Mouse (Mus musculus) heart, embryonic 15.5 days (tissue): ENCODE measurements around the gene Ak5. TPM values are rescaled to one million over a fixed set of nuclear protein-coding genes. Genes with fewer than 3 reads are reported as not detected.

Source experiments
- ATAC-seq: fragments of 200-750 bp; cut with Nextera tagmentation; replicated peaks from 2 replicates; pipeline ENCODE4 v1.8.0; 2017; ENCODE audit warnings: low read depth, moderate TSS enrichment; ENCODE audit not compliant: insufficient number of reproducible peaks, insufficient read depth, low FRiP score
- H3K27ac ChIP-seq: fragments of 300-500 bp; sonication (generic); 2 replicates; pipeline ENCODE4 v1.5.1; 2015; ENCODE audit warnings: mild to moderate bottlenecking, inconsistent platforms
- H3K27me3 ChIP-seq: fragments of 300-500 bp; sonication (generic); 2 replicates; pipeline ENCODE4 v1.6.1; 2015; ENCODE audit warnings: inconsistent platforms
- H3K36me3 ChIP-seq: fragments of 300-500 bp; sonication (generic); 2 replicates; pipeline ENCODE4 v1.6.1; 2015; ENCODE audit warnings: mild to moderate bottlenecking, inconsistent platforms
- H3K4me1 ChIP-seq: fragments of 300-500 bp; sonication (generic); replicated peaks from 2 replicates; pipeline ENCODE4 v1.6.1; 2015; ENCODE audit warnings: inconsistent platforms
- H3K4me2 ChIP-seq: fragments of 300-500 bp; sonication (generic); 2 replicates; pipeline ENCODE4 v1.6.1; 2015; ENCODE audit warnings: inconsistent platforms, mild to moderate bottlenecking, moderate library complexity
- H3K4me3 ChIP-seq: fragments of 300-500 bp; sonication (generic); 2 replicates; pipeline ENCODE4 v1.5.1; 2015; ENCODE audit warnings: mild to moderate bottlenecking, inconsistent platforms
- H3K9ac ChIP-seq: fragments of 300-500 bp; sonication (generic); 2 replicates; pipeline ENCODE4 v1.6.1; 2015; ENCODE audit warnings: mild to moderate bottlenecking, inconsistent platforms
- H3K9me3 ChIP-seq: fragments of 300-500 bp; sonication (generic); replicated peaks from 2 replicates; pipeline ENCODE4 v1.6.1; 2016; ENCODE audit warnings: inconsistent platforms
- WGBS: fragments of 180-500 bp; shearing (Covaris S2); methylation state at CpG from one replicate; pipeline ENCODE4 v1.1.7; 2015; ENCODE audit warnings: mixed read lengths; 5-methylcytosine and 5-hydroxymethylcytosine counted together
- polyA plus RNA-seq: library from polyadenylated mRNA; unstranded; fragments of >200 nt; fragmentation: Nextera tagmentation; extraction: Ambion mirVana; gene quantifications from 2 replicates; pipeline ENCODE4 v1.2.1, GENCODE M21; 2015

The Ak5 gene
- polyA plus RNA-seq, 1 experiment from 2014 or later, result 0.78 TPM

- WGBS, result 86% methylated on average over 3 of the region's 3 CpGs
- no peaks in the 10 kb centered on the region for H3K36me3 ChIP-seq
- no peak overlapping the region for H3K27ac ChIP-seq
- no peaks in the 10 kb centered on the region for H3K4me1 ChIP-seq
- H3K27me3 ChIP-seq, result no peaks in the 10 kb centered on the region
- H3K9ac ChIP-seq, result no peak overlapping the region
- H3K9me3 ChIP-seq, result no peaks in the 10 kb centered on the region
- H3K4me2 ChIP-seq, result no peak overlapping the region
- no peak overlapping the region for H3K4me3 ChIP-seq
- no peak for ATAC-seq
Observed at GRCm38 (mm10) chr3:152694950-152695349, 26.8 kb upstream of the Ak5 start.

- Histone ChIP-seq H3K27ac (no peak overlapping the region), H3K27me3 (no peaks in the 10 kb centered on the region), H3K4me2 (no peak overlapping the region), H3K9me3 (no peaks in the 10 kb centered on the region), H3K4me1 (no peaks in the 10 kb centered on the region), H3K9ac (no peak overlapping the region), H3K36me3 (no peaks in the 10 kb centered on the region), H3K4me3 (no peak overlapping the region)
- no peak for ATAC-seq
- 69% methylated on average over 9 of the region's 9 CpGs for WGBS
Observed at GRCm38 (mm10) chr3:152689105-152689504, 20.9 kb upstream of the Ak5 start.

- no peak overlapping the region for H3K27ac ChIP-seq
- no peak for ATAC-seq
- H3K36me3 ChIP-seq, result no peaks in the 10 kb centered on the region
- no peak overlapping the region for H3K4me3 ChIP-seq
- WGBS, result 70% methylated on average over 5 of the region's 5 CpGs
- H3K4me2 ChIP-seq, result no peak overlapping the region
- H3K9ac ChIP-seq, result no peak overlapping the region
- no peaks in the 10 kb centered on the region for H3K9me3 ChIP-seq
- no peaks in the 10 kb centered on the region for H3K4me1 ChIP-seq
- H3K27me3 ChIP-seq, result no peaks in the 10 kb centered on the region
Observed at GRCm38 (mm10) chr3:152688532-152688931, 20.4 kb upstream of the Ak5 start.

GRCm38 (mm10) chr3:152674663-152675062, 6.5 kb upstream of the Ak5 start:
- H3K4me1 ChIP-seq, result no peaks in the 10 kb centered on the region
- H3K9ac ChIP-seq, result no peak overlapping the region
- H3K27ac ChIP-seq, result no peak overlapping the region
- H3K36me3 ChIP-seq, result no peaks in the 10 kb centered on the region
- ATAC-seq, result no peak
- no peaks in the 10 kb centered on the region for H3K9me3 ChIP-seq
- no peak overlapping the region for H3K4me3 ChIP-seq
- no peak overlapping the region for H3K4me2 ChIP-seq
- 60% methylated on average over 6 of the region's 6 CpGs for WGBS
- peaks cover 7% of the 10 kb centered on the region; the same call in 1 of the 2 replicates for H3K27me3 ChIP-seq

- ATAC-seq, result no peak
- peaks cover 10% of the 10 kb centered on the region for H3K4me1 ChIP-seq
Observed at GRCm38 (mm10) chr3:152669783-152670182, 1.6 kb upstream of the Ak5 start.

GRCm38 (mm10) chr3:152668793-152669192, 633 bp upstream of the Ak5 start:
- Histone ChIP-seq H3K4me1 (peaks cover 10% of the 10 kb centered on the region), H3K4me2 (peak overlapping the region; percentile 98), H3K9ac (no peak overlapping the region), H3K36me3 (no peaks in the 10 kb centered on the region), H3K27ac (no peak overlapping the region), H3K9me3 (no peaks in the 10 kb centered on the region), H3K27me3 (peaks cover 56% of the 10 kb centered on the region), H3K4me3 (no peak overlapping the region)
- WGBS, result 76% methylated on average over 2 of the region's 2 CpGs
- no peak for ATAC-seq

More at GRCm38 (mm10) chr3:152669783-152670182, 1.6 kb upstream of the Ak5 start:
- Histone ChIP-seq H3K27me3 (peaks cover 52% of the 10 kb centered on the region), H3K4me2 (no peak overlapping the region), H3K4me3 (no peak overlapping the region), H3K9me3 (no peaks in the 10 kb centered on the region), H3K36me3 (no peaks in the 10 kb centered on the region), H3K9ac (no peak overlapping the region), H3K27ac (no peak overlapping the region)
- WGBS, result 71% methylated on average over 3 of the region's 3 CpGs

GRCm38 (mm10) chr3:152667356-152668211, 576 bp downstream of the Ak5 start:
- H3K27me3 ChIP-seq, result peaks cover 61% of the 10 kb centered on the region
- H3K9me3 ChIP-seq, result no peaks in the 10 kb centered on the region
- H3K9ac ChIP-seq, result peak overlapping the region; percentile 43
- H3K4me2 ChIP-seq, result peak overlapping the region; percentile 98
- H3K27ac ChIP-seq, result no peak overlapping the region
- no peaks in the 10 kb centered on the region for H3K36me3 ChIP-seq
- peaks cover 10% of the 10 kb centered on the region for H3K4me1 ChIP-seq
- peak; percentile 58; the same call in 1 of the 2 replicates for ATAC-seq
- WGBS, result under 1% methylated on average over 81 of the region's 82 CpGs
- peak overlapping the region; percentile 59 for H3K4me3 ChIP-seq

GRCm38 (mm10) chr3:152666991-152667355, 1.2 kb downstream of the Ak5 start:
- Histone ChIP-seq H3K9me3 (no peaks in the 10 kb centered on the region), H3K4me3 (peak overlapping the region; percentile 59), H3K4me1 (peaks cover 10% of the 10 kb centered on the region), H3K4me2 (peak overlapping the region; percentile 98), H3K36me3 (no peaks in the 10 kb centered on the region), H3K9ac (0 out of 2 replicates have a peak overlapping the region, but pooled peaks have one; percentile 24), H3K27ac (no peak overlapping the region), H3K27me3 (peaks cover 61% of the 10 kb centered on the region)
- 1% methylated on average over 16 of the region's 16 CpGs for WGBS
- no peak for ATAC-seq

- H3K36me3 ChIP-seq, result no peaks in the 10 kb centered on the region
- WGBS, result 83% methylated on average over 2 of the region's 2 CpGs
- no peaks in the 10 kb centered on the region for H3K4me1 ChIP-seq
- no peak overlapping the region for H3K4me3 ChIP-seq
- ATAC-seq, result no peak
- H3K4me2 ChIP-seq, result no peak overlapping the region
- no peak overlapping the region for H3K9ac ChIP-seq
- H3K27me3 ChIP-seq, result 0 out of 2 replicates have a peak, but pooled peaks cover 4% of the 10 kb centered on the region
- no peak overlapping the region for H3K27ac ChIP-seq
- no peaks in the 10 kb centered on the region for H3K9me3 ChIP-seq
Observed at GRCm38 (mm10) chr3:152658592-152658991, 9.6 kb downstream of the Ak5 start.

GRCm38 (mm10) chr3:152651991-152652390, 16.2 kb downstream of the Ak5 start:
- Histone ChIP-seq H3K27me3 (no peaks in the 10 kb centered on the region), H3K4me1 (no peaks in the 10 kb centered on the region), H3K4me3 (no peak overlapping the region), H3K4me2 (no peak overlapping the region), H3K9ac (no peak overlapping the region), H3K36me3 (no peaks in the 10 kb centered on the region), H3K9me3 (no peaks in the 10 kb centered on the region), H3K27ac (no peak overlapping the region)
- 79% methylated on average over 2 of the region's 2 CpGs for WGBS
- no peak for ATAC-seq

- H3K27me3 ChIP-seq, result no peaks in the 10 kb centered on the region
- no peaks in the 10 kb centered on the region for H3K9me3 ChIP-seq
- no peak for ATAC-seq
- H3K4me3 ChIP-seq, result no peak overlapping the region
- no peak overlapping the region for H3K27ac ChIP-seq
- H3K9ac ChIP-seq, result no peak overlapping the region
- H3K4me2 ChIP-seq, result no peak overlapping the region
- no peaks in the 10 kb centered on the region for H3K36me3 ChIP-seq
- no peaks in the 10 kb centered on the region for H3K4me1 ChIP-seq
- 74% methylated on average over 5 of the region's 5 CpGs for WGBS
Observed at GRCm38 (mm10) chr3:152644610-152645009, 23.6 kb downstream of the Ak5 start.
